Mouse (Mus musculus) liver, postnatal 0 days (tissue): ENCODE results near the gene Zfp454. TPM values are rescaled to one million over a fixed set of nuclear protein-coding genes. Genes with fewer than 3 reads are reported as not detected.

Experiments
- ATAC-seq: fragments of 200-750 bp; cut with Nextera tagmentation; 2 replicates; pipeline ENCODE4 v1.8.0; 2017; ENCODE audit warnings: mild to moderate bottlenecking, moderate library complexity
- DNase-seq: peaks from one replicate; pipeline ENCODE4 v3.0.0-alpha.2; 2016
- H3K27ac ChIP-seq: fragments of 300-500 bp; sonication (generic); 2 replicates; pipeline ENCODE4 v1.5.1; 2014; ENCODE audit warnings: antibody characterized with exemption, moderate library complexity, mild to moderate bottlenecking, low read depth
- H3K27me3 ChIP-seq: fragments of 300-500 bp; sonication (generic); 2 replicates; pipeline ENCODE4 v1.6.1; 2014; ENCODE audit warnings: low read length, control low read depth, mixed read lengths; ENCODE audit not compliant: insufficient read depth
- H3K36me3 ChIP-seq: fragments of 300-500 bp; sonication (generic); replicated peaks from 2 replicates; pipeline ENCODE4 v1.6.1; 2014; ENCODE audit warnings: mild to moderate bottlenecking, control low read depth, low read length, moderate library complexity, mixed read lengths; ENCODE audit not compliant: insufficient read depth
- H3K4me1 ChIP-seq: fragments of 300-500 bp; sonication (generic); 2 replicates; pipeline ENCODE4 v1.6.1; 2014; ENCODE audit warnings: antibody characterized with exemption, mild to moderate bottlenecking, control low read depth; ENCODE audit not compliant: insufficient read depth
- H3K4me2 ChIP-seq: fragments of 300-500 bp; sonication (generic); 2 replicates; pipeline ENCODE4 v1.6.1; 2014; ENCODE audit warnings: low read depth, mild to moderate bottlenecking, low read length, moderate library complexity, mixed read lengths
- H3K4me3 ChIP-seq: fragments of 300-500 bp; sonication (generic); 2 replicates; pipeline ENCODE4 v1.5.1; 2014; ENCODE audit warnings: low read depth, low read length
- H3K9ac ChIP-seq: fragments of 300-500 bp; sonication (generic); replicated peaks from 2 replicates; pipeline ENCODE4 v1.6.1; 2014; ENCODE audit warnings: mild to moderate bottlenecking, moderate library complexity
- H3K9me3 ChIP-seq: fragments of 300-500 bp; sonication (generic); 2 replicates; pipeline ENCODE4 v1.6.1; 2016; ENCODE audit warnings: mild to moderate bottlenecking, control low read depth, low read length, mixed read lengths
- CTCF ChIP-seq: sonication (generic); IDR thresholded peaks from 2 replicates; pipeline ENCODE4 v1.5.1; 2016; ENCODE audit warnings: antibody characterized with exemption, low read depth
- EP300 ChIP-seq: IDR thresholded peaks from 2 replicates; pipeline ENCODE4 v1.6.1; 2016; ENCODE audit warnings: antibody characterized with exemption, low read depth, mild to moderate bottlenecking
- WGBS: fragments of 180-500 bp; shearing (Covaris S2); extraction: QIAGEN DNeasy Blood & Tissue Kit; methylation state at CpG from one replicate; pipeline ENCODE4 v1.1.7; 2014; ENCODE audit not compliant: insufficient replicate concordance; 5-methylcytosine and 5-hydroxymethylcytosine counted together
- polyA plus RNA-seq: library from polyadenylated mRNA; unstranded; fragments of >200 nt; fragmentation: Nextera tagmentation; extraction: Ambion mirVana; gene quantifications from 2 replicates; pipeline ENCODE4 v1.2.1, GENCODE M21; 2015

The Zfp454 gene
- polyA plus RNA-seq, 1 experiment from 2014 or later: 0.12 TPM

DNA sequence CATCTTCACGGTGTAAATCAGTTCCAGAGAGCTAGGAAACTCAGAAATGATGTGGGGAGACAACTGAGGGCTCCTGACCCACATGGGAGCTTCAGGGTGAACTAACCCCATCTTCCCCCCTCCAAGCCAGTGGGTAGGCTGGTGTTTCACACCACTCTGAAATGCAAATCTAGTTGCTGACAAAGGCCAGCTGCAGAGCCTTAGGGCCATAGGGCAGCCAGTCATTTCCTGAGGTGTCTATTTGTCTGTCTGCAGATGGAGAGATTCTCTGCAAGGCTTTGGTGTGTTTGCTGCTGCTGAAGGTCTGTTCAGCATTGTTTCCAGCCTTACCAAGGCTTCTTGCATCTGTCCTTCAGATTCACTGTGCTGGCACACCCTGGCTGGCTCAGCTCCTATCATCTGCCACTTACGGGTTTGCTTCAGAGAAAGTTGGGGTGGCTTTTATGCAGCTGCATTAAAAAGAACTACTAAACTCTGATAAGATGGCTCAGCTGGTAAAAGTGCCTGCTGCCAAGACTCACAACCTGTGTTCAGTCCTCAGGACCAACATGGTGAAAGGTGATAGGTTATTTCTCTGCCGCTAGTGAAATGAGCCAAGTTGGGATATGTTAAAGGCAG, 38.8 kb downstream of the Zfp454 start:
- ATAC-seq: no peak

DNA sequence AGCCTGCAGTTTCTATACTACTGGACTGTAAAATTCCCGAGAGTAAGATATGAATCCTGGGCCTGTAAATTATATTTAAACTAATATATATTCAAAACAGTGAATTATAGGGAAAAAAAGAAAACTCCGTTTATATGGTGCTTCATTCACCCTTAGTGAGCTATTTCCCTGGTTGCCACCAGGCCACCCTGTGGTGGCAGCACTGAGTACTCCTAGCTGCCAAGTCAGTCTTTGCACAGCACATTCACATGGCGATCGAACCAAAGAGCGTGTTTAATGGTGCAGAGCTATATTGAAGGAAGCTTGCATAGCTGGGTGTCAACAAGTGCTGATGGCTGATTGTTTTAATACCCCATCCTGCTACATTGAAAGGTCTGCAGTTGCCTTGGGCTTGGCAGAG, 40.4 kb downstream of the Zfp454 start:
- Histone ChIP-seq H3K9ac (no peak overlapping the region), H3K27ac (no peak overlapping the region), H3K4me2 (no peak overlapping the region), H3K9me3 (no peaks in the 10 kb centered on the region), H3K27me3 (peaks cover 38% of the 10 kb centered on the region), H3K4me3 (no peak overlapping the region), H3K4me1 (peaks cover 10% of the 10 kb centered on the region), H3K36me3 (no peaks in the 10 kb centered on the region)
- ATAC-seq: no peak
- DNase-seq: no peak
- 74% methylated on average over 5 of the region's 5 CpGs for WGBS
- TF ChIP-seq CTCF (peak; percentile 37), EP300 (no peak)

More for the DNA sequence above, 38.8 kb downstream of the Zfp454 start:
- no peak overlapping the region for H3K4me3 ChIP-seq
- DNase-seq: no peak
- H3K9me3 ChIP-seq: no peaks in the 10 kb centered on the region
- H3K36me3 ChIP-seq: no peaks in the 10 kb centered on the region
- H3K9ac ChIP-seq: no peak overlapping the region
- no peak for TF ChIP-seq EP300
- TF ChIP-seq CTCF: no peak
- H3K4me2 ChIP-seq: no peak overlapping the region
- WGBS: 31% methylated on average over 3 of the region's 3 CpGs
- H3K4me1 ChIP-seq: peaks cover 10% of the 10 kb centered on the region
- peaks cover 50% of the 10 kb centered on the region for H3K27me3 ChIP-seq
- no peak overlapping the region for H3K27ac ChIP-seq

DNA sequence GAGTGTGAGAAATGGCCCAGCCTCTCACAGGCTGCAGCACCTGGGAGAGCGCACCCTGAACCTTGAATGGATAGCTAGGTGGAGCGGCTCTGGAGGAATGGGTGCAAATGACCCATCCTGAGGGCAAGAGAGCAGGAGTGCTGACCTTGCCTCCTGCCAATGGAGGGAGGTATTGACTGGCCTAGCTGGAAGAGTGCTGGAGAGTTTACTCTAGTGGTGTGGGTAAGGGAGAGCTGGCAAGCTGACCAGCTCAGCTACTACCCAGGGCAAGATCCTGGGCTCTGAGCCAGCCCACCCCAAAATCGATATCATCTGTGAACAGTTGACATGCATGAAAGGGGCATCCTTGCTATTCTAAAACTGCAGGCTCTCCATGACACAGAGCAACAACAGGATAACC, 41.5 kb downstream of the Zfp454 start:
- WGBS: 80% methylated on average over 3 of the region's 3 CpGs

DNA sequence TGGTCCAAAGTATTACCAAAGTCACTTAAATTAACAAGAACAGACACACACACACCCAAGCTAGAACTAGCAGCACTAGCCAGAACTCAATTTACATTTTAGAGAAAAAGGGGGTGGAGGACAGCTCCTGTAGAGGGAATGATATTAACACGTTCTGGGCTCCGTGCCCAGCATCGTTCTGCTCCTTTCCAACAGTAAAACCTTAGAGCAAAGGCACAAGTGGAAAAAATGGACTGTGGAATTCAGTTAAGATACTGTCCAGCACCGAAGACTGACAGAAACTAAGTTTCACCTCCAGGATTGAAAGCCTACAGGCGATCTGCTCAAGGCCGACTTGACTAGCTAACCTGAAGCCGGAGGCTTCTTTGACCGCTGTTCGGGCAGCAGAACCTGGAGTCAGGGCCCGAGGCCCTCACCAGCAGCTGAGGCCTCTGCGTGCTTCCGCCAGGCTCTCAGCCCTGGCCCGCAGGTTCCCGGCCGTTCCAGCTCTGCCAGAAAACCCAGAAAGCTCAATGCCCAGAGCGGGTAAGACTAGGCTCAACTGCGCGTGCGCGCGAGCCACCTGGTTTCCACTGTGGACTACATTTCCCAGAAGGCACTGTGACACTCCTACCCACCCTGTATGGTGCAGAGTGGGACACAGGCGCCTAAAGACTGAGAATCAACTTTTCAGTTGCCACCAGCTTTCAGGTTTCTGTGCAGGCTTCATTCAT, 46.3 kb downstream of the Zfp454 start, which contains the start of gene Zfp879:
Gene Zfp879 (minus strand): TSS at position 530 of the 713 bp plus-strand sequence.
- TF ChIP-seq EP300 (no peak), CTCF (no peak)
- H3K9ac ChIP-seq: peak within 1 kb of the TSS; percentile 47; the same call in 1 of the 2 replicates
- DNase-seq (peak; percentile 87), ATAC-seq (peak; percentile 91)
- H3K27me3 ChIP-seq: no peaks in the 10 kb centered on the region
- H3K9me3 ChIP-seq: no peaks in the 10 kb centered on the region
- H3K4me1 ChIP-seq: no peaks in the 10 kb centered on the region
- peak within 1 kb of the TSS; percentile 38 for H3K4me3 ChIP-seq
- WGBS: 22% methylated on average over 22 of the region's 22 CpGs
- H3K36me3 ChIP-seq: no peaks in the 10 kb centered on the region
- H3K4me2 ChIP-seq: peak within 1 kb of the TSS; percentile 70
- H3K27ac ChIP-seq: no peak within 1 kb of the TSS

More for the DNA sequence above, 41.5 kb downstream of the Zfp454 start:
- H3K4me1 ChIP-seq: peaks cover 4% of the 10 kb centered on the region
- ATAC-seq (peak; percentile 48; the same call in 1 of the 2 replicates), DNase-seq (no peak)
- no peaks in the 10 kb centered on the region for H3K36me3 ChIP-seq
- H3K9ac ChIP-seq: no peak overlapping the region
- no peaks in the 10 kb centered on the region for H3K9me3 ChIP-seq
- no peak overlapping the region for H3K4me3 ChIP-seq
- H3K27me3 ChIP-seq: peaks cover 27% of the 10 kb centered on the region
- H3K27ac ChIP-seq: no peak overlapping the region
- no peak overlapping the region for H3K4me2 ChIP-seq
- TF ChIP-seq EP300: no peak
- TF ChIP-seq CTCF: no peak

DNA sequence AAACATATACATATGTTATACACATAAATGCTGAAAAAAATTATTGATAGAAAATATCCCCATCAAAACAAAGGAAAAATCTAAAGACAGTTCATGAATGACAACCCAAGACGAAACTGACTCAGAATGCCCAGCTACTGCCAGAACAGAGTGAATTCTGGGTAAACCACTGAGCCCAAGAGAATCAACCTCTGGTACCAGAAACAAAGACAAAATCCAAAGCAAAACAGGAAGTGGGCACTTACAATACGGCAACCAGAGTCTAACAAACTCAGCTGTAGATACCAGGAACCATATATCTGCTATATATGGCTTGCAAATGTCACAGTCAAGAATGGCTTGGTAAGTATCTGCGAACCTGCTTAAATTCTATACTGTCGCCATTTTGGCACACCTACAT, 51.7 kb downstream of the Zfp454 start:
- H3K9me3 ChIP-seq: no peaks in the 10 kb centered on the region; the same call in 1 of the 2 replicates
- no peak overlapping the region for H3K4me3 ChIP-seq
- ATAC-seq (no peak), DNase-seq (no peak)
- no peak overlapping the region for H3K9ac ChIP-seq
- no peaks in the 10 kb centered on the region for H3K27me3 ChIP-seq
- H3K4me1 ChIP-seq: no peaks in the 10 kb centered on the region
- no peak for TF ChIP-seq EP300
- no peak for TF ChIP-seq CTCF
- WGBS: 59% methylated on average over 4 of the region's 4 CpGs
- no peak overlapping the region for H3K27ac ChIP-seq
- H3K4me2 ChIP-seq: no peak overlapping the region
- no peaks in the 10 kb centered on the region for H3K36me3 ChIP-seq

DNA sequence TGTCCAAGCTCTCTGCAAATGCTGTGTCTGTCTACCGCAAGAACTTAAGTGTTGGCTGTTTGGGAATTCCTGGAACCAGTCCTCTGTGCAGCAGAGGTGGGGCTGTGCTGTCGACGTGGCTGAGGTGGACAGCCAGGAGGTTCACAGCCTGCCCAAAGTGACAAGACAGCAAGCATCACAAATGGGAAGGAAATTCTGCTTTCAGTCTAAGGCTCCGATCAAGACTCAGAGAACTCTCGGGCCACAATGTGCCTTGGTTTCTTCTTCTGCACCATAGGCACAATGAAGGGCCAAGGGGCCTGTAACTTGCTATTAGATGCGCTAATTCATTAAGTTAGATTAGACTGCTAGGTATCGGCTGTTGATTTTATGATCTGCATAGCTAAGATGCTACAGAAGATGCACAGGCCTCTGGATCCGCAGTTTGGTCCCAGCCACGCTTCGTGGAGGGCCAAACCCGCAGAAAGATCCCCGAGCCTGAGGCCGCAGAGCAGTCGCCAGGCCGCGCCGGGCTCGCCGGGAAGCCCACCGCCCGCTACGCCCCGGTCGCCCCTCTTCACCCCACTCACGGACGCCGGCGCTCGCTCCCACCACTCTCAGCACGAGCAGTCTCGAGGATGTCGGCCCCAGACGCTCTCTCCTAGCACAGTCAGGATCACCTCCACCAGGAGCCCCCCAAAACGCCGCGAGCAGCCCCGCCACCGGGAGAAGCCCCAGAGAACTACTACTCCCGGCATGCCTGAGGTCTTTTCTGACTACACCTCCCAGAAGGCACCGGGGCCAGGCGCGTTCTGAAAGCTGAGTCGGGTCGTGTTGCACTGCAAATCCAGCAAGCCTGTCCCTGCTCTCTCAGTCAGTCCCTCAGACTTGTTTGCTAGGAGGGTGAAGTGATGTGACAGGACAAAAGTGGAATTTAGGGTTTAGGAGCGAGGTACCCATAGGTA, 60.2 kb downstream of the Zfp454 start, which contains the start of gene Zfp354c:
Gene Zfp354c (minus strand): TSS at position 715 of the 944 bp plus-strand sequence.
- Histone ChIP-seq H3K9me3 (no peaks in the 10 kb centered on the region), H3K9ac (peak within 1 kb of the TSS; percentile 75), H3K36me3 (no peaks in the 10 kb centered on the region), H3K4me2 (peak within 1 kb of the TSS; percentile 99), H3K27me3 (no peaks in the 10 kb centered on the region), H3K4me3 (peak within 1 kb of the TSS; percentile 77), H3K27ac (no peak within 1 kb of the TSS), H3K4me1 (no peaks in the 10 kb centered on the region)
- TF ChIP-seq EP300 (no peak), CTCF (no peak)
- WGBS: 1% methylated on average over 44 of the region's 45 CpGs
- DNase-seq (peak; percentile 79), ATAC-seq (peak; percentile 86)
